Mouse (Mus musculus): ENCODE data around the gene Zfp316. TPM values are rescaled to one million over a fixed set of nuclear protein-coding genes. Genes with fewer than 3 reads are reported as not detected.

Zfp316 gene
- total and polyA plus RNA-seq, 3 experiments: 1.1 to 3.6 (median 2.0) TPM

DNA sequence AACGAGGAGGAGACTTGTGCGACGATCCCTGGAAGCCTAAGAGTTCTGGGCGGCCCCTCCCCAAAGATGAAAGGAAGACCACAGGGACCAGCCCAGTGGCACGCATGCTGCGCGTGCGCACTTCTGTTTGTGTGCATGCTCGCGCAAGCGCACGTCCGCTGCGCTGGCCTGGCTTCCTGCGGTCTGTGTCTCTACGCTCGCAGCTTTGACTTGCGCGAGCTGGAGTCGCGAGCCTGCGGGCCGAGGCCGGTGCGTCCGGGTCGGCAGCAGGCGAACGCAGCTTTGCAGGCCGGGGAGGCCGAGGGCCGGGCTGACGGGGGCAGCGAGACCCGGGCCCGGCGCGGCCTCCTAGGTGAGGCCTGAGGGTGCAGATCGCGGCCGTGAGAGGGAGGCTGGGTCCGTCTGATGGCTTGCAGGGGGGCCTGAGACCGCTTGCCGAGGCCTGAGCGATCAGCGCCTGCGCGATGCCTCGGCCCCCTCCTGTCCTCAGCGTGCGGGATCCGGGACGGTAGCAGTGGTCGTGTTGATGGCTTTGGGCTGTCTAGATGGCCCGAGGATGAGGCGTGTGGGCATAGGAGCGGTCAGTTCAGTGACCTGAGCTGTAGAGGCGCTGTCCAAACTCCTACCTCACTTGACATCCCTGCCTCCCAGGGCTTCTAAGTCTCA lies 34.7 kb downstream of the Zfp316 start, which contains the start of gene Zfp12:
TSS of gene Zfp12 (plus strand) at position 136 of the 666 bp plus-strand sequence.
- DNase-seq (ENCODE audit: extremely low read depth): peak; percentile 96
- Histone ChIP-seq H3K4me1 (ENCODE audit: control insufficient read depth in 1 of 2, insufficient read depth in 2 of 2) (peaks cover 8 to 32% of the 10 kb centered on the region in 2 experiments; a peak in 3 of 4 replicates), H3K4me3 (replicated peaks in 1 of 3; ENCODE audit: low read depth in 2 of 3, low read length in 2 of 3, poor library complexity in 1 of 3) (peak within 1 kb of the TSS; percentile 73 to 84 (median 77)), H3K27me3 (replicated peaks) (no peaks in the 10 kb centered on the region), H3K27ac (ENCODE audit: insufficient read depth, low read depth) (peak within 1 kb of the TSS; percentile 70), H3K9me3 (replicated peaks; ENCODE audit: low read length) (no peaks in the 10 kb centered on the region), H3K9ac (ENCODE audit: insufficient read depth, low read depth) (peak within 1 kb of the TSS; percentile 89), H3K4me2 (ENCODE audit: insufficient read depth, low read depth, poor library complexity, severe bottlenecking) (peak within 1 kb of the TSS; percentile 89), H3K36me3 (replicated peaks in 1 of 2; ENCODE audit: control insufficient read depth in 1 of 2, insufficient read depth in 1 of 2, low read length in 1 of 2) (peaks cover 14 to 33% of the 10 kb centered on the region in 2 experiments), H3K79me2 (replicated peaks; ENCODE audit: control insufficient read depth, extremely low read depth, insufficient read depth, poor library complexity, severe bottlenecking) (0 out of 2 replicates have a peak, but pooled peaks cover 6% of the 10 kb centered on the region)
- peak; percentile 79 for TF ChIP-seq SIN3A (IDR thresholded peaks at IDR 0.05; ENCODE audit: low read length)
- TF ChIP-seq USF2 (conservative IDR thresholded peaks at IDR 0.05; ENCODE audit: low read depth, low read length): no peak
- TF ChIP-seq NRF1 (IDR thresholded peaks at IDR 0.05; ENCODE audit: low read depth, low read length): peak; percentile 94
- TF ChIP-seq POLR2AphosphoS2 (IDR thresholded peaks at IDR 0.05; ENCODE audit: low read depth, low read length): peak; percentile 50; the same call in 1 of the 2 replicates
- peak; percentile 94 for TF ChIP-seq UBTF (IDR thresholded peaks at IDR 0.05; ENCODE audit: low read depth, low read length)
- TF ChIP-seq MYC (IDR thresholded peaks at IDR 0.05; ENCODE audit: low read depth, low read length): peak; percentile 7; the same call in 1 of the 2 replicates
- TF ChIP-seq ZC3H11A (IDR thresholded peaks at IDR 0.05; ENCODE audit: low read depth, low read length): no peak
- peak; percentile 92 for TF ChIP-seq POLR2A (IDR thresholded peaks at IDR 0.05; ENCODE audit: low read depth, low read length)
- peak; percentile 23; the same call in 1 of the 2 replicates for TF ChIP-seq CHD2 (IDR thresholded peaks at IDR 0.05; ENCODE audit: low read length)
- TF ChIP-seq MAFK (IDR thresholded peaks at IDR 0.05; ENCODE audit: insufficient replicate concordance, low read length): no peak
- TF ChIP-seq HCFC1 (IDR thresholded peaks at IDR 0.05; ENCODE audit: low read depth, low read length): peak; percentile 75; the same call in 1 of the 2 replicates
- TF ChIP-seq MEF2A (IDR thresholded peaks at IDR 0.05; ENCODE audit: borderline replicate concordance, low read depth, low read length): no peak
- TF ChIP-seq JUN (IDR thresholded peaks at IDR 0.05; ENCODE audit: insufficient read depth, low read depth, low read length): no peak
- TF ChIP-seq USF1 (IDR thresholded peaks at IDR 0.05; ENCODE audit: low read depth, low read length): no peak
- TF ChIP-seq EP300 (IDR thresholded peaks at IDR 0.05; ENCODE audit: low read length): no peak
- TF ChIP-seq RAD21 (IDR thresholded peaks at IDR 0.05; ENCODE audit: low read depth, low read length): no peak; the same call in 1 of the 2 replicates
- no peak for TF ChIP-seq E2F4 (IDR thresholded peaks at IDR 0.05; ENCODE audit: insufficient replicate concordance, low read depth, low read length)
- peak; percentile 90 for TF ChIP-seq TCF12 (IDR thresholded peaks at IDR 0.05; ENCODE audit: low read depth, low read length)
- TF ChIP-seq GABPA (IDR thresholded peaks at IDR 0.05; ENCODE audit: insufficient replicate concordance, low read depth, low read length): no peak
- peak; percentile 83 for TF ChIP-seq BHLHE40 (IDR thresholded peaks at IDR 0.05; ENCODE audit: low read depth, low read length)
- no peak for TF ChIP-seq PAX5 (IDR thresholded peaks at IDR 0.05; ENCODE audit: low read length)
- TF ChIP-seq SMC3 (IDR thresholded peaks at IDR 0.05; ENCODE audit: low read depth, low read length): no peak
- 0 out of 2 replicates have a peak, but pooled peaks have one; percentile 45 for TF ChIP-seq KAT2A (IDR thresholded peaks at IDR 0.05; ENCODE audit: insufficient replicate concordance, low read length)
- TF ChIP-seq MXI1 (IDR thresholded peaks at IDR 0.05; ENCODE audit: low read depth, low read length): peak; percentile 79
- TF ChIP-seq CTCF (conservative IDR thresholded peaks at IDR 0.05 in 1 of 2, IDR thresholded peaks at IDR 0.05 in 1 of 2; ENCODE audit: low read depth in 2 of 2, low read length in 2 of 2): no peak; a peak in 1 of 4 replicates
- peak; percentile 56 for TF ChIP-seq TBP (conservative IDR thresholded peaks at IDR 0.05; ENCODE audit: low read depth, low read length)
- TF ChIP-seq NELFE (IDR thresholded peaks at IDR 0.05; ENCODE audit: low read depth, low read length): peak; percentile 95
- no peak for TF ChIP-seq JUND (conservative IDR thresholded peaks at IDR 0.05; ENCODE audit: low read depth, low read length)
- peak; percentile 76 for TF ChIP-seq ELF1 (IDR thresholded peaks at IDR 0.05; ENCODE audit: low read depth, low read length)
- 0 out of 2 replicates have a peak, but pooled peaks have one; percentile 48 for TF ChIP-seq IRF4 (IDR thresholded peaks at IDR 0.05; ENCODE audit: low read depth, low read length)
- 0 out of 2 replicates have a peak, but pooled peaks have one; percentile 50 for TF ChIP-seq CHD1 (IDR thresholded peaks at IDR 0.05; ENCODE audit: low read depth, low read length)
- peak; percentile 56 for TF ChIP-seq MAX (IDR thresholded peaks at IDR 0.05; ENCODE audit: low read length)
- no peak for TF ChIP-seq ZNF384 (IDR thresholded peaks at IDR 0.05; ENCODE audit: low read depth, low read length)
- peak; percentile 74; the same call in 1 of the 2 replicates for TF ChIP-seq RCOR1 (conservative IDR thresholded peaks at IDR 0.05; ENCODE audit: low read depth, low read length)
- peak; percentile 85 for TF ChIP-seq ZMIZ1 (IDR thresholded peaks at IDR 0.05; ENCODE audit: low read depth, low read length)
- no peak for TF ChIP-seq ETS1 (conservative IDR thresholded peaks at IDR 0.05; ENCODE audit: low read depth, low read length)
- peak; percentile 35 for TF ChIP-seq MAZ (IDR thresholded peaks at IDR 0.05; ENCODE audit: low read depth, low read length)
- 0 out of 2 replicates have a peak, but pooled peaks have one; percentile 4 for TF ChIP-seq ZKSCAN1 (IDR thresholded peaks at IDR 0.05; ENCODE audit: borderline replicate concordance, low read depth, low read length)
- in situ Hi-C loops (cut with MboI; ENCODE audit: low pct_ligation_motif_present, low pct_unique_long_range_greater_than_20kb, low sequenced_read_pairs) (loop anchor here (5.0 kb wide), 1 partner anchor 53 kb away; the partner anchor contains the start of genes Rbak and Spdye4b), dilution Hi-C loops (cut with MboI; ENCODE audit: extremely low pct_ligation_motif_present, extremely low pct_unique_long_range_greater_than_20kb, low sequenced_read_pairs) (no loop called here)

Data from CH12.LX (cell line).